Mouse (Mus musculus) intestine, postnatal 0 days (tissue): ENCODE data around the gene Cenps. TPM values are rescaled to one million over a fixed set of nuclear protein-coding genes. Genes with fewer than 3 reads are reported as not detected.
A peak's percentile ranks its signal among the peaks of the same experiment; 100 is the strongest.

Experiments
- ATAC-seq: fragments of 200-750 bp; cut with Nextera tagmentation; 2 replicates; pipeline ENCODE4 v1.8.0; 2017; ENCODE audit warnings: mild to moderate bottlenecking, moderate TSS enrichment, moderate library complexity
- H3K27ac ChIP-seq: fragments of 300-500 bp; sonication (generic); 2 replicates; pipeline ENCODE4 v1.5.1; 2014; ENCODE audit warnings: mild to moderate bottlenecking, low read depth, low read length, moderate library complexity
- H3K27me3 ChIP-seq: fragments of 300-500 bp; sonication (generic); replicated peaks from 2 replicates; pipeline ENCODE4 v1.6.1; 2014; ENCODE audit warnings: low read length, mixed read lengths; ENCODE audit not compliant: control insufficient read depth, insufficient read depth
- H3K36me3 ChIP-seq: fragments of 300-500 bp; sonication (generic); 2 replicates; pipeline ENCODE4 v1.6.1; 2014; ENCODE audit warnings: mild to moderate bottlenecking, moderate library complexity; ENCODE audit not compliant: control insufficient read depth, insufficient read depth
- H3K4me1 ChIP-seq: fragments of 300-500 bp; sonication (generic); replicated peaks from 2 replicates; pipeline ENCODE4 v1.6.1; 2014; ENCODE audit warnings: antibody characterized with exemption, low read length, mixed read lengths; ENCODE audit not compliant: control insufficient read depth, insufficient read depth
- H3K4me2 ChIP-seq: fragments of 300-500 bp; sonication (generic); replicated peaks from 2 replicates; pipeline ENCODE4 v1.6.1; 2014; ENCODE audit warnings: low read depth, mild to moderate bottlenecking, moderate library complexity
- H3K4me3 ChIP-seq: fragments of 300-500 bp; sonication (generic); 2 replicates; pipeline ENCODE4 v1.5.1; 2014; ENCODE audit warnings: low read depth, low read length
- H3K9ac ChIP-seq: fragments of 300-500 bp; sonication (generic); 2 replicates; pipeline ENCODE4 v1.6.1; 2014; ENCODE audit warnings: mild to moderate bottlenecking, low read depth, low read length
- H3K9me3 ChIP-seq: fragments of 300-500 bp; sonication (generic); 2 replicates; pipeline ENCODE4 v1.6.1; 2016; ENCODE audit warnings: mixed run types; ENCODE audit not compliant: control insufficient read depth
- CTCF ChIP-seq: sonication (generic); IDR thresholded peaks from 2 replicates; pipeline ENCODE4 v1.5.1; 2016; ENCODE audit warnings: low read depth, mild to moderate bottlenecking, control low read depth, antibody characterized with exemption, moderate library complexity
- WGBS: fragments of 180-500 bp; shearing (Covaris S2); extraction: QIAGEN DNeasy Blood & Tissue Kit; methylation state at CpG from one replicate; pipeline ENCODE4 v1.1.7; 2014; 5-methylcytosine and 5-hydroxymethylcytosine counted together
- polyA plus RNA-seq: library from polyadenylated mRNA; unstranded; fragments of >200 nt; fragmentation: Nextera tagmentation; extraction: Ambion mirVana; gene quantifications from 2 replicates; pipeline ENCODE4 v1.2.1, GENCODE M21; 2015

The Cenps gene
- polyA plus RNA-seq, result 10.6 and 12.1 TPM in 2 replicates

GRCm38 (mm10) chr4:149136982-149137770 lies at the start of gene Cenps:
TSS of gene Cenps (minus strand) at chr4:149137629.
- Histone ChIP-seq H3K9me3 (no peaks in the 10 kb centered on the region), H3K36me3 (no peaks in the 10 kb centered on the region)
- peak; percentile 89 for ATAC-seq

GRCm38 (mm10) chr4:149182755-149183154 lies 45.3 kb upstream of the Cenps start:
- H3K9ac ChIP-seq, result no peak overlapping the region
- no peaks in the 10 kb centered on the region for H3K4me1 ChIP-seq
- no peaks in the 10 kb centered on the region for H3K27me3 ChIP-seq
- H3K36me3 ChIP-seq, result peaks cover 74% of the 10 kb centered on the region
- H3K4me3 ChIP-seq, result no peak overlapping the region
- 69% methylated on average over 4 of the region's 4 CpGs for WGBS
- H3K9me3 ChIP-seq, result no peaks in the 10 kb centered on the region
- ATAC-seq, result no peak
- TF ChIP-seq CTCF, result peak; percentile 68
- H3K27ac ChIP-seq, result no peak overlapping the region
- H3K4me2 ChIP-seq, result no peak overlapping the region

More at GRCm38 (mm10) chr4:149136982-149137770, at the start of gene Cenps:
- Histone ChIP-seq H3K27ac (peak within 1 kb of the TSS; percentile 61), H3K4me2 (peak within 1 kb of the TSS; percentile 73), H3K4me3 (peak within 1 kb of the TSS; percentile 47), H3K4me1 (no peaks in the 10 kb centered on the region), H3K27me3 (no peaks in the 10 kb centered on the region), H3K9ac (peak within 1 kb of the TSS; percentile 49)
- WGBS, result under 1% methylated on average over 68 of the region's 68 CpGs
- peak; percentile 99 for TF ChIP-seq CTCF

GRCm38 (mm10) chr4:149182192-149182591 lies 44.8 kb upstream of the Cenps start:
- Histone ChIP-seq H3K27me3 (no peaks in the 10 kb centered on the region), H3K4me3 (no peak overlapping the region), H3K9ac (no peak overlapping the region), H3K9me3 (no peaks in the 10 kb centered on the region), H3K27ac (no peak overlapping the region), H3K4me1 (no peaks in the 10 kb centered on the region), H3K36me3 (peaks cover 68% of the 10 kb centered on the region), H3K4me2 (no peak overlapping the region)
- no peak for ATAC-seq
- TF ChIP-seq CTCF, result no peak
- 92% methylated on average over 7 of the region's 7 CpGs for WGBS

GRCm38 (mm10) chr4:149179573-149179972 lies 42.1 kb upstream of the Cenps start:
- H3K36me3 ChIP-seq, result peaks cover 49% of the 10 kb centered on the region
- ATAC-seq, result no peak
- H3K4me2 ChIP-seq, result no peak overlapping the region
- H3K27me3 ChIP-seq, result no peaks in the 10 kb centered on the region
- no peak for TF ChIP-seq CTCF
- 65% methylated on average over 4 of the region's 4 CpGs for WGBS
- H3K27ac ChIP-seq, result 0 out of 2 replicates have a peak overlapping the region, but pooled peaks have one; percentile 15
- H3K4me1 ChIP-seq, result no peaks in the 10 kb centered on the region
- H3K9ac ChIP-seq, result no peak overlapping the region
- no peak overlapping the region for H3K4me3 ChIP-seq
- no peaks in the 10 kb centered on the region for H3K9me3 ChIP-seq

- H3K9me3 ChIP-seq, result no peaks in the 10 kb centered on the region
- WGBS, result 84% methylated on average over 7 of the region's 7 CpGs
- ATAC-seq, result no peak
- H3K4me3 ChIP-seq, result no peak overlapping the region
- no peak overlapping the region for H3K9ac ChIP-seq
- 0 out of 2 replicates have a peak overlapping the region, but pooled peaks have one; percentile 15 for H3K27ac ChIP-seq
- H3K4me1 ChIP-seq, result no peaks in the 10 kb centered on the region
- no peak overlapping the region for H3K4me2 ChIP-seq
- no peaks in the 10 kb centered on the region for H3K27me3 ChIP-seq
- no peak for TF ChIP-seq CTCF
- H3K36me3 ChIP-seq, result peaks cover 45% of the 10 kb centered on the region
Observed at GRCm38 (mm10) chr4:149179160-149179559, 41.7 kb upstream of the Cenps start.

GRCm38 (mm10) chr4:149178328-149178727 lies 40.9 kb upstream of the Cenps start:
- peak; percentile 50 for ATAC-seq
- Histone ChIP-seq H3K4me1 (no peaks in the 10 kb centered on the region), H3K27ac (no peak overlapping the region), H3K27me3 (no peaks in the 10 kb centered on the region), H3K36me3 (peaks cover 38% of the 10 kb centered on the region), H3K9me3 (no peaks in the 10 kb centered on the region), H3K4me3 (no peak overlapping the region), H3K9ac (no peak overlapping the region), H3K4me2 (no peak overlapping the region; the same call in 1 of the 2 replicates)
- WGBS, result 38% methylated on average over 7 of the region's 7 CpGs
- TF ChIP-seq CTCF, result no peak
